Mouse (Mus musculus): ENCODE data around the gene Rab17.

DNA sequence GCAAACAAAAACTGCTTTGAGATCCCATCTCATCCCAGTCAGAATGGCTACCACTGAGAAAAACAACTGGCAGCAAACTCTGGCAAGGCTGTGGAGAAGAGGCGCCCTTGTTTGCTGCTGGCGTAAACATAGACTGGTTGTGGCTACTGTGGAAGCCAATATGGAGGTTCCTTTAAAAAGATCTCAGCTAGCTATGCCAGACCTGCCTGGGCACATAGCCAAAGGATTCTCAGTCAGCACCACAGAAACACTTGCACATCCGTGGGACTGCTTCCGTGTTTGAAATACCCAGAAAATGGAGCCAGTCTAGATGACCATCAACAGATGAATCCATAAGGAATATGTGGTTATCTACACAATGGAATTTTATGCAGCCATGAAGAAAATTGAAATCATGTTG lies 43.4 kb downstream of the Rab17 start:
- TF ChIP-seq POLR2A (IDR thresholded peaks at IDR 0.05; ENCODE audit: low read depth, low read length) = no peak
- no peak for TF ChIP-seq CTCF (IDR thresholded peaks at IDR 0.05; ENCODE audit: extremely low read depth, insufficient read length, insufficient replicate concordance, low read depth, low read length)

Data from small intestine, adult 2 months (tissue).